Mouse (Mus musculus) natural killer cell, adult 2 months (primary cell): ENCODE measurements around the gene Lkaaear1.

Experiments
- DNase-seq, 2 experiments: peaks; one replicate each; pipeline ENCODE4 v3.0.0; 2022; ENCODE audit warnings: low spot score in 2 of 2

Gene Lkaaear1

DNA sequence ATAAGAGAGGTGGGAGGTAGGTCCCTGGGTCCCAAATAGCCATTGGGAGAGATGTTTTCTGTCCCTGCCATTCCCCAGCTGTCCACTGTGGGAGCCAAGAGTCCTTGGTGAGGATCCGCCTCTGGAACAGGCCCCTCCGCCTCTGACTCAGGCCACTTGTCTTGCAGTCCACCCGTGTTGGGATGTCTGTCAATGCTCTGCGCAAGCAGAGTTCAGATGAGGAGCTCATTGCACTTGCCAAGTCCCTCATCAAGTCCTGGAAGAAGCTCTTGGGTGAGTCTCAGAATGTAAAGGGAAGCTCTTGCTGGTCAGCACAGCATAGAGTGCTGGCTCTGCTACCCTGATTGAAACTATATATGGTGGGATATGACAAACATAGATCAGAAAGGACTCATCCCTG lies 14.9 kb downstream of the Lkaaear1 start:
- no peak for DNase-seq

- DNase-seq = no peak
Observed at GRCm38 (mm10) chr2:181681978-181682377, 16.3 kb downstream of the Lkaaear1 start.

- DNase-seq = no peak
Observed at GRCm38 (mm10) chr2:181680716-181681117, 17.5 kb downstream of the Lkaaear1 start.

- peak; percentile 59 to 67 for DNase-seq
Observed at GRCm38 (mm10) chr2:181679951-181680715, 18.1 kb downstream of the Lkaaear1 start, which contains the start of gene Tcea2. Gene Tcea2, plus strand, starts transcription at chr2:181680310.

DNA sequence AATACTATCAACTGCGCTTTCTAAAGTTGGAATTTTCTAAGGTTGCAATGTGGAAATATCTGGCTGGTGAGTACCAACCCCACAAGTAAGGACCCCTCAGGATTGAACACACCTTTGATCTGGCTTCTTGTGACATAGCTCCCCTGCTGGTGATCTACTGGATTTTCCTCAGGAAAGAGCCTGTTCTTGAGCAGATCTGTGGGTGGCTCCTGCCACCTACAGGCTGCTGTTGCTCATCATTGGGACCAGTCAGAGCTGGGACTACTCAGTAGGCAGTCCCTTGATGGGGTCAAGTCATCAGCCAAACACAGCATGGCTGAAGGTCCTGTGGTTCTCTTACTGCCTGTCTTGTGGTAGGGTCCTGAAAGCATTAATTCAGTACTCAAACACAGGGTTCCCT lies 19.5 kb downstream of the Lkaaear1 start:
- peak; percentile 71 to 80 for DNase-seq

- DNase-seq = no peak
Observed at GRCm38 (mm10) chr2:181677755-181678098, 20.5 kb downstream of the Lkaaear1 start.

GRCm38 (mm10) chr2:181677096-181677754 lies 21.0 kb downstream of the Lkaaear1 start:
- DNase-seq = no peak

GRCm38 (mm10) chr2:181676424-181676823 lies 21.8 kb downstream of the Lkaaear1 start:
- no peak for DNase-seq

GRCm38 (mm10) chr2:181675454-181675853 lies 22.8 kb downstream of the Lkaaear1 start:
- no peak for DNase-seq

DNA sequence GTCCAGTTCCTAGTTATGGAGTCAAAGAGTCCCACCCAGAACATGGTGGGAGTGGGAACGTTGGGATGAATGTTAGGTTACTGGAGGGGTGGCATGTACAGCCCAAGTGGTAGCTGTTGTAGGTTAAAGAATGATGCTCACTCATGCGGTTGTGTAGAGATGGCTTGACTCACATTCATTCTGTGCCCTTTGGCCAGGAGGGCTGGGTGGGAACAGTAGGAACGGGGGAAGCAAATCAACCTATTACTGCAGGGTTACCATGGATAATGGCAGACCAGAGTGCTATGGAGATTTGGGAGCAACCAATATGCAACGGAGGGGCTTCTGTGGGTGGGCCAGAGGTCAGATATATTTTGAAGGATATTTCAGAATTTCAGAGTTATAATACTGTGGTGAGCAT lies 23.3 kb downstream of the Lkaaear1 start:
- DNase-seq = no peak

GRCm38 (mm10) chr2:181673501-181673900 lies 24.7 kb downstream of the Lkaaear1 start:
- DNase-seq = no peak

DNA sequence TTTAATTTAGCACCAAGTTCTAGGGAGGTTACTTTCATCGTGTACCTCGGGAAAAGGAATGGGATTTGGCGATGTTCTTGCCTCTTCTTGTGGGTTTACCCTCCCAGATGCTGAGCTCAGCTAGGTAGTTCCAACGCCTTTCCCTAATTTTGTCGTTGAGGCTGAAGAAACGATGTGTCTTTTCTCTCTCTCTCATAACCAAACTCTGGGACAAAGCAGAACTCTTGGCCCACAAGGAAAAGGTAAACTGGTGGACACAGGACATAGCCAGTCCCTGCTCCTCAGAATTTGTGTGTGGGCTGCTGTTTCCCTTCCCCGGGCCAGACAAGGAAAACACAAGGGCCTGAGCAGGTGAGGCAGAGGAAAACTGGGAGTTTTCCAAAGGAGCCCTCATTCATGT lies 26.3 kb downstream of the Lkaaear1 start:
- DNase-seq = no peak

GRCm38 (mm10) chr2:181671326-181671725 lies 26.9 kb downstream of the Lkaaear1 start, which contains the start of gene Sox18:
Gene Sox18, minus strand, starts transcription at chr2:181671640.
- DNase-seq = no peak

GRCm38 (mm10) chr2:181670913-181671311 lies 27.3 kb downstream of the Lkaaear1 start:
- no peak for DNase-seq

GRCm38 (mm10) chr2:181670285-181670912 lies 27.8 kb downstream of the Lkaaear1 start:
- no peak for DNase-seq

- DNase-seq = no peak
Observed at GRCm38 (mm10) chr2:181663298-181663630, 35.0 kb downstream of the Lkaaear1 start.

GRCm38 (mm10) chr2:181662620-181663297 lies 35.5 kb downstream of the Lkaaear1 start:
- DNase-seq = no peak

DNA sequence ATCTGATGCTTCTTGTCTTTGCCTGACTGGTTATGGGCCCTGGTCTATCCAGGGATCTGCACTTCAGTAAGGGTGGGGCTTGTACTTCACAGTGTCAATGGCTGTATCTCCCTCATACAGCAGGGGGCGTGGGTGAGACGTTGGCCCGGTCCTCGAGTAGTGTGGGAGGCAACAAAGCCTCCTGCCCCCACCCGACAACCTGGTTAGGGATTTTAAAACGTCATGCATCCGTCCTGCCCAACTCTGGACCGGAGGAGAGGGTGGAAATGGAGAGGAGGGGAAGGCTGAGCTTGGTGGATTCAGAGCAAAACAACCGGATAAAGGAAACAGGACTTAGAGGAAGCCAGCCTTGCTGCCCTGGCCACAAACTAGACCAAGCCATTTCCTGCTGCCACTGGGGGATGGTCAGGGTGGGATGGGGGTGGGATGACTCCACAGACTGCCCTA lies 38.6 kb downstream of the Lkaaear1 start:
- DNase-seq = peak; percentile 75 to 79

GRCm38 (mm10) chr2:181658930-181659555 lies 39.2 kb downstream of the Lkaaear1 start:
- DNase-seq = peak in 1 of 2 experiments; percentile 16

DNA sequence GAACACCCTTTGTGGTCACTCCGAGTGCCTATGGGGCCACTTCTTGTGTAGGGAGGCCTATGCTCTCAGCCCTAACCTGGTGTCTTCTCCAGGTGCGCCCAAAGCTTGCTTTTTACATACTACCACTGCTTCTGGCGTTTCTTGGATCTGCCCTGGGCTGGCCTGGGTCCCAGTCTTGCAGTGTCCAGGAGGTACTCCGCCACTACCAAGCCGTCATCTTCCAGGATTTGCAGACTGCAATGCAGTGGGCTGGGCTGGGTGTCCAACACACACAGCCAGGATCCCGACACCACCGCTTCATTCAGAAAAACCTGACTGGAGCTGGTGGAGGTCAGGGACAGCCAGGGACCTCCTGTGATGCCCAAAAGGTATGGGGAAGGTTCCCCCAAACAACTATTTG lies 39.7 kb downstream of the Lkaaear1 start:
- no peak for DNase-seq

DNA sequence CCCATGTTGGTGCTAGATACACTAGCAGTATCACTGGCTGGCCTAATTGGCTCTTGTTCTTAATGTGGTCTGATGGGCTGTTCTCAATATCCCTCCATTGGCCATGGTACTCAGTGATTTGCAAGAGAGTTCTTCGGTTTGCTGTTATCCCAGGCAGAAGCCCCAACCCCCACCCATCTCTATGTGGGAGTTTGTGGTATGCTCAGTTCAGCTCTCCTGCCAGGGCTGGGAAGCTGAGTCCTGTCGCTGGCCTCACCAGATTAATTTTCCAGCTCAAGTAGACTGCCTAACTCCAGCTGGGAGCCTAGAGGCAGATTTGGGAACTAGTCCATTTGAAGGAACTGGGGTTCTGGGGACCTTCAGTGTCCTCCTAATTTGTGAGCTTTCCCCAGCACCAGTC lies 40.8 kb downstream of the Lkaaear1 start:
- DNase-seq = no peak

- no peak for DNase-seq
Observed at GRCm38 (mm10) chr2:181656734-181657133, 41.5 kb downstream of the Lkaaear1 start, which contains the start of gene Gm29797. Gene Gm29797, plus strand, starts transcription at chr2:181657034.
